Mouse (Mus musculus): ENCODE data around the gene Tex10.
A peak's percentile ranks its signal among the peaks of the same experiment; 100 is the strongest.
"Not testable (repeated sequence)": the region's sequence is repeated elsewhere in the genome, so short reads cannot be mapped to it uniquely, and the experiment has no call there.

Gene Tex10

GRCm38 (mm10) chr4:48405724-48406491 lies 67.4 kb downstream of the Tex10 start:
- not testable (repeated sequence) for DNase-seq (ENCODE audit: low read depth)

- DNase-seq (ENCODE audit: low read depth) = no peak
Measured at GRCm38 (mm10) chr4:48403066-48403640, 70.1 kb downstream of the Tex10 start.

GRCm38 (mm10) chr4:48396949-48397348 lies 76.3 kb downstream of the Tex10 start:
- no peak for DNase-seq (ENCODE audit: low read depth)

GRCm38 (mm10) chr4:48382506-48382905 lies 90.8 kb downstream of the Tex10 start:
- no peak for DNase-seq (ENCODE audit: low read depth)

- DNase-seq (ENCODE audit: low read depth) = peak; percentile 66
Measured at GRCm38 (mm10) chr4:48380940-48381339, 92.3 kb downstream of the Tex10 start.

All from naive thymus-derived CD4-positive, alpha-beta T cell, adult 2 months (primary cell).